Mouse (Mus musculus) layer of hippocampus, adult 9-11 months (tissue): ENCODE results near the gene Per2.
A peak's percentile ranks its signal among the peaks of the same experiment; 100 is the strongest.
"Not testable (repeated sequence)": the region's sequence is repeated elsewhere in the genome, so short reads cannot be mapped to it uniquely, and the experiment has no call there.

Experiments used
- DNase-seq: peaks from one replicate; pipeline ENCODE4 v3.0.0; 2022

Gene Per2

GRCm38 (mm10) chr1:91459059-91459809, at the start of gene Per2:
TSS of gene Per2 (minus strand) at chr1:91459324.
- DNase-seq, result peak; percentile 99

DNA sequence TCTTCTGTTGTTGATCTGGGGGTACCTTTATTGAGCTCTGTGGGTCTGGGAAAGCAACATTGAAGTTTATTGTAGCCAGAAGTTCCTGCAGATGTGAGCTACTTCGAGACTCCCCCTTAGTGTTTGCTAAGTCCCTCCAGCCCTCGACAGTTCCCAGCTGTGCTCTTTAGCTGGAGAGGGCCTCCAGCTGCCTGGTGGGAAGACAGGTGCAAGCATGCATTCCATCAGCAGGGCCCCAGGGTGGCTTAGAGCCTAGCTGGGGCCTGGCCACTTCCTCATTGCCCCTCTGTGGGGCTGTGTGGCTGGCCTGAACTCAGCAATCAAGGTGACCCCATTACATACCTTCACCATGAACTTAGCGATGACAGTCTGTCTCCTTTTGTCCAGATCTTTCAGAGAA, 45.5 kb upstream of the Per2 start:
- no peak for DNase-seq

DNA sequence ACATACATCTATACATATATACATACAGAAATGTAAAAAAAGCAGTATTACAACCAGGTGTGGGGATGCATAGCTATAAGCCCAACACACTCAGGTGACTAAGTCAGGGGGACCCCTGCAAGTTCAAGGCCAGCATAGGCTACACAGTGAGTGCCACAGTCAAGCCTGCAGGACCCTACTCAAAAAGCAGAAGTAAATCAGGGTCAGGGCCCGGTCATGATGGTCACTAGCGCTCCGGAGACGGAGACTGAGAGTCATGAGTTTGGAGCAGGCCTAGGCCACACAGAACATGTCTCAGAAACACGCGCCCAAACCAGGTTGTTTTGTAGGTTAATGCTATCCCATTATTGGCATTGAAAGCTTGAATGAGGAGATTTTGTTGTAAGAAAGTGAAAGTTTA, 39.5 kb upstream of the Per2 start:
- no peak for DNase-seq

- no peak for DNase-seq
Measured at GRCm38 (mm10) chr1:91495321-91495720, 36.2 kb upstream of the Per2 start.

DNA sequence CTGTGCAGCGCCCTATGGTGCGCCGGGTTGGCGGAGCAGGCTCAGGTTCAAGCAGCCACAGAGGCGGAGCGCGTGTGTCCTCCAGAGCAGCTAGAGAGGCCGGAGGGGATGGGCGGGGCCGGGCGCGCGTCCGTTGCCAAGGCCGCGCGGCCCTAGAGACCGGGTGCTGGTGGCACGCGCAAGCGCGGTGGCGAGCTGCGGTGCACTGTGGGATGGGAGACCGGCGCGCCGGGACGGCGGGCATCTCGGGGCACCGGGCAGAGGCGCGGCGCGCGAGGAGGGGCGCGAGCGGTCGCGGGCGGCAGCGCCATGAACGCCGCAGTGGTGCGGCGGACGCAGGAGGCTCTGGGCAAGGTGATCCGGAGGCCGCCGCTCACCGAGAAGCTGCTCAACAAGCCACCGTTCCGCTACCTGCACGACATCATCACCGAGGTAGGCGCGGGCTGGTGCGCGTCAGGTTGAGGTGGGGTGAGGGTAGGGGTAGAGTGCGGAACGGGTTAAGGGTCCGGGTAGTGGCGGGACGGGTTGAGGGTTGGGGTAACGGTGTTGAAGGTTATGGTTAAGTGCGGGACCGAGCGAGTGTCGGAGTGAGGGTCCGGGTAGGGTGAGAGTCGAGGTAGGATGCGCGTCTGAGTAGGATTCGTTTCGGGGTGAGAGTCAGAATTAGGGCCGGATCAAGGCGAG, 35.5 kb upstream of the Per2 start, which contains the start of gene Traf3ip1:
Gene Traf3ip1, plus strand, starts transcription at position 191 of the 684 bp plus-strand sequence.
- peak; percentile 96 for DNase-seq

DNA sequence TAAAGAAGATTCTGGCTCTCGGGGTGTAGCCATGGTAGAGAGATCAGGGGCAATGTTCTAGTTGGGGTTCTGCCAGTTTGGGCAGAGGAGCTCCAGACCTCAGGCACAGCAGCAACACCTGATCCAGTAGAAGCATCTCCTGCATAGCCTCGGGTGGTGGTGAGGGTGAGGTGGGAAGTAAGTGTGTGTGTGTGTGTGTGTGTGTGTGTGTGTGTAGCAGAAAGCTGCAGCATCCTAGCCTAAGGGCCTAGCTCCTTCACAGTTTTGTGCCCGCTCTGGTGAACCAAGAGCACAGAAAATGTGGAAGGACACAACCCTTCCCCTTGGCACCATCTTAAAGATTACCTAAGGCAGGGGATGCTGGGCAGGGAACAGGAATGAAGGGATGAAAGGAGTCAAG, 34.8 kb upstream of the Per2 start:
- no peak for DNase-seq

- DNase-seq, result no peak
Measured at GRCm38 (mm10) chr1:91492740-91493139, 33.6 kb upstream of the Per2 start.

DNA sequence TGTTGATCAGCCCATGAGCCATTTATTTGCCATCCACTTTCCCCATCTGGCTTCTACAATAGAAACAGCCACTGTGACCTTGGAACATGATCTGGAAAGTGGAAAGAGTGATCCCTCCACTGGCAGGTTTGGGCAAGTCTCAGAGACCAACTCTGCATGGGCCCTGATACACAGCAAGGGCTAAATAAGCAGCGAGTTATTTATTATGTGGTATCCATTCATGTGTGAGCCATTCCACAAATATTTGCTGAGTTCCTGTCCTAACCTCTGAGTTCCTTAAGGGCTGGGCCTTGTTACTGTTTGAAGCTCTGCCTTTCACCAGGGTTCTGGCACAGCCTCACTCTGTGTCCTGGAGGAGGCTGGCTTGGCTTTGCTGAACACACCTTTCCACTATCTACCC, 31.2 kb upstream of the Per2 start:
- DNase-seq, result no peak

DNA sequence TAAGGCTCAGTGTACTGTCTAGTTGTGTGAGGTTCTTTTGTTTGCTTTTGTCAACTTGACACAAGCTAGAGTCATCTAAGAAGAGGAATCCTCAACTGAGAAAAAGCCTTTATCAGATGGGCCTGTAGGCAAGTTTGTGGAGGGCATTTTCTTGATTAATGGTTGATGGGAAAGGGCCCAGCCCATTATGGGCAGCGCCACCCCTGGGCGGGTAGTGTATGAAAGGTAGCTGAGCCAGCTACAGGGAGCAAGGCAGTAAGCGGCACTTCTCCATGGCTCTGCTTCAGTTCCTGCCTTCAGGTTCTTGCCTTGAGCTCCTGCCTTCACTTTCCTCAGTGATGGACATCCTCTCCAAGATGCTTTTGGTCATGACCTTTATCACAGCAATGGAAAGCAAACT, 27.0 kb upstream of the Per2 start:
- DNase-seq, result no peak

- DNase-seq, result no peak
Measured at GRCm38 (mm10) chr1:91485422-91485821, 26.3 kb upstream of the Per2 start.

GRCm38 (mm10) chr1:91484011-91484346, 24.9 kb upstream of the Per2 start:
- no peak for DNase-seq

GRCm38 (mm10) chr1:91483304-91484010, 24.3 kb upstream of the Per2 start:
- DNase-seq, result peak; percentile 59

DNA sequence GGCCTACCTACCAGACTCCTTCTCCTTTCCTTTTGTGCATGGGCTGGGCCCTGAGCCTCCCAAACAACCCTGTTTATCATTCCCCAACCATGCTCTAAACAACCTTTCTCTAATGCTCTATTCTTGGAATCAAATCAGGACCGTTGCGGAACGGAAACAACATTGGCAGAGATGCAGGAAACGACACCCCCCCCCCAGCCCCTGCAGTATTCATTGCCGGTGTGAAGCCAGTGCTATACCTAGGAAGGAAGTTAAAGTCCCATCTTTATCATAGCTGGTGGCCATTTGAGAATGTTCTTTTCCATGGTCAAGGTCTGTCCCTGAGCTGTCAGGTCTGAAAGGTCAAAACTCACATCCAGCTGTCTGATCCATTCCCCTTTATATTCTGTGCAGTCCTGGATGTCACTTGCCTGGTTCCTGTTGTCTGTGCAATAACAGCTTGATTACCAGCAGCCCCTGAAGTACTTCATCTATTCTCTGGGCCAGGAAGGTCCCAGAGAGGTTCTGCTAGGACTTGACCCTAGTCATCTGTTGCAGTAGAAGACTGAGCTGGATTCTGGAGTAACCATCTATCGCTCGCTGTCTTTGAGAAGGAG, 23.6 kb upstream of the Per2 start:
- no peak for DNase-seq

- DNase-seq, result no peak
Measured at GRCm38 (mm10) chr1:91478958-91479357, 19.8 kb upstream of the Per2 start.

- DNase-seq, result not testable (repeated sequence)
Measured at GRCm38 (mm10) chr1:91478145-91478544, 19.0 kb upstream of the Per2 start.

- no peak for DNase-seq
Measured at GRCm38 (mm10) chr1:91469888-91470419, 10.8 kb upstream of the Per2 start.

GRCm38 (mm10) chr1:91466186-91466585, 7.1 kb upstream of the Per2 start:
- DNase-seq, result no peak

GRCm38 (mm10) chr1:91465244-91465643, 6.1 kb upstream of the Per2 start:
- no peak for DNase-seq

GRCm38 (mm10) chr1:91464436-91464835, 5.3 kb upstream of the Per2 start:
- no peak for DNase-seq

- no peak for DNase-seq
Measured at GRCm38 (mm10) chr1:91463336-91463995, 4.3 kb upstream of the Per2 start.

DNA sequence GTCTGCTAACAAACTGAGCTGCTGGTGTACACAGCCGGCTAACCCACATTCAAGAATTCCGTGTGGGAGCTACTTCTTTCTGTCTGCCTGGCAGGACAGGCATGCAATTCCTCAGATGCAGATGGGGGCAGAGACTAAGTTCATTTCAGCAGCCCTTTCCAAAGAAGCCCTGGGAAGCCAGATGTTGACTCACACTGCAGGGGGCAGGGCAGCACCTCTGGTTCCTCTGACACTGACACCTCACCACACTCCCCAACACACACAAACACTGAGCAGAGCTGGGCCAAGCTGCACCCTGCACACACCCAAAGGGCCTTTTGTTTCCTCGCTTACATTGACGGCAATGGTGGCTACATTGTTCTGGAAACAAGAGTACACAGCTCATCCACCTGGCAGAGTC, 1.4 kb upstream of the Per2 start:
- no peak for DNase-seq

DNA sequence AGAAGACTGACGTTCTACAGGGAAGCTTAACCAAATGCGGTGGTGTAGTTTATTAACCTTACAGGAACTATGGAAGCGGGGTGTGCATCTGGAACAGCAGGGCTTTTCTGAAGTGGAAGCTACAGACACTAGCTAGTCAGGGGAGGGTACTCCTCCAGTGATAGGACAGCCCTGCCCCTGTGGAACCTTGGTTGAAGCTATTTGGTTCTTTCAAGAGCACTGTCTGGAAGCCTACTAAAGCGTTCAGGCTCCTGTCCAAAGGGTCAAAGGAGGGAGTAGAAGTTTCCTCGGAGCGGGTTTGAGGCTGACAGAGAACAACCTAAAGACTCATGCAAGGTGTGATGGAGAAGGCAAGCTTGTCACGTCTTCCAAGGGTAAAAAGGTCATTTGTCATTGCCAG, 945 bp upstream of the Per2 start:
- no peak for DNase-seq
